Mouse (Mus musculus) T-helper 1 cell (primary cell): ENCODE measurements around the gene Vmn2r69.

Experiments
- in situ Hi-C: fragments of 300-600 bp; cut with MboI, MseI; formaldehyde crosslinking; loops from one replicate; pipeline ENCODE4 v1.15.1; 2025; ENCODE audit warnings: high pct_unique_total_duplicates

The Vmn2r69 gene

GRCm38 (mm10) chr7:85415820-85416219 lies at the start of gene Vmn2r69:
Vmn2r69 (minus strand) TSS chr7:85415920.
- in situ Hi-C loops: no loop called here
